In genomic region chr2:150761476-150761875, GRCm38 (mm10) we compare ENCODE assay signal across 22 mouse cellular contexts. TPM values are rescaled to one million over a fixed set of nuclear protein-coding genes. Genes with fewer than 3 reads are reported as not detected.
DNase-seq lines count a peak whose midpoint lies in the region; TF ChIP-seq lines count a peak whose summit lies in the region.
"Had no signal": no experiment of that assay in that cellular context is flagged by ENCODE, and none has a peak within 500 bp of the region (broad histone marks: within the 10 kb centered on the region; RNA-seq: fewer than 3 reads in every experiment).

No protein-coding gene starts in this region.

- no peak for TF ChIP-seq POLR2A in heart, adult 2 months (IDR thresholded peaks at IDR 0.05; ENCODE audit: insufficient read depth, low read depth, low read length)
- TF ChIP-seq POLR2A in liver, adult 2 months (IDR thresholded peaks at IDR 0.05; ENCODE audit: extremely low read depth, insufficient read depth, low read length), result no peak
- no peak for TF ChIP-seq POLR2A in ES-Bruce4 (IDR thresholded peaks at IDR 0.05; ENCODE audit: insufficient read depth, low read length)
- TF ChIP-seq POLR2A in brain, embryonic 14.5 days (IDR thresholded peaks at IDR 0.05; ENCODE audit: borderline replicate concordance, extremely low read depth, insufficient read depth, insufficient read length, poor library complexity, severe bottlenecking), result no peak

- H3K27ac ChIP-seq in heart, adult 2 months, result no peak overlapping the region
- H3K27ac ChIP-seq in liver, adult 2 months (replicated peaks; ENCODE audit: insufficient read depth, low read depth, low read length), result no peak overlapping the region
- H3K27ac ChIP-seq in ES-Bruce4 (ENCODE audit: insufficient read depth, low read length), result no peak overlapping the region
- H3K27ac ChIP-seq: embryonic facial prominence, embryonic 15.5 days; hindbrain, embryonic 15.5 days; limb, embryonic 10.5 days; macrophage; midbrain, embryonic 13.5 days had no signal

- TF ChIP-seq CTCF in heart, adult 2 months (IDR thresholded peaks at IDR 0.05), result 0 out of 2 replicates have a peak, but pooled peaks have one; percentile 7
- peak; percentile 20; the same call in 1 of the 2 replicates for TF ChIP-seq CTCF in liver, adult 2 months (IDR thresholded peaks at IDR 0.05; ENCODE audit: low read depth, low read length)
- peak; percentile 64 for TF ChIP-seq CTCF in ES-Bruce4 (IDR thresholded peaks at IDR 0.05; ENCODE audit: low read depth, low read length)
- TF ChIP-seq CTCF in brain, embryonic 14.5 days (IDR thresholded peaks at IDR 0.05; ENCODE audit: borderline replicate concordance, extremely low read depth, insufficient read depth, insufficient read length), result no peak

- H3K79me2 ChIP-seq in heart, adult 2 months (replicated peaks; ENCODE audit: control insufficient read depth, insufficient read depth, low read length), result no peaks in the 10 kb centered on the region
- no peaks in the 10 kb centered on the region for H3K79me2 ChIP-seq in liver, adult 2 months (ENCODE audit: control insufficient read depth, insufficient read depth, low read length)

- H3K27me3 ChIP-seq in heart, adult 2 months (ENCODE audit: control insufficient read depth, insufficient read depth, low read length), result no peaks in the 10 kb centered on the region
- no peaks in the 10 kb centered on the region for H3K27me3 ChIP-seq in liver, adult 2 months (ENCODE audit: control insufficient read depth, insufficient read depth, low read length)
- H3K27me3 ChIP-seq in ES-Bruce4 (ENCODE audit: control insufficient read depth, insufficient read depth, low read length, poor library complexity, severe bottlenecking), result no peaks in the 10 kb centered on the region
- H3K27me3 ChIP-seq: embryonic facial prominence, embryonic 15.5 days; hindbrain, embryonic 15.5 days; midbrain, embryonic 13.5 days had no signal

- H3K9ac ChIP-seq in heart, adult 2 months (ENCODE audit: low read depth, low read length), result no peak overlapping the region
- no peak overlapping the region for H3K9ac ChIP-seq in liver, adult 2 months (ENCODE audit: low read depth, low read length)
- H3K9ac ChIP-seq in ES-Bruce4 (ENCODE audit: low read depth, poor library complexity, severe bottlenecking), result no peak overlapping the region
- H3K9ac ChIP-seq: embryonic facial prominence, embryonic 15.5 days; hindbrain, embryonic 15.5 days; midbrain, embryonic 13.5 days had no signal

- WGBS in heart, adult 2 months, result 86% methylated on average over 7 of the region's 7 CpGs
- WGBS in liver, adult 2 months, result 89% methylated on average over 7 of the region's 7 CpGs

- H3K4me1 ChIP-seq in heart, adult 2 months (ENCODE audit: control insufficient read depth, insufficient read depth, low read length), result peaks cover 2% of the 10 kb centered on the region
- H3K4me1 ChIP-seq in liver, adult 2 months (ENCODE audit: control insufficient read depth, insufficient read depth, low read length), result no peaks in the 10 kb centered on the region
- H3K4me1 ChIP-seq in ES-Bruce4 (ENCODE audit: control insufficient read depth, insufficient read depth, low read length), result no peaks in the 10 kb centered on the region
- H3K4me1 ChIP-seq: embryonic facial prominence, embryonic 15.5 days; limb, embryonic 10.5 days; midbrain, embryonic 13.5 days had no signal

- DNase-seq in heart, adult 2 months, result no peak
- DNase-seq in heart, postnatal 14 days, result no peak
- no peak for DNase-seq in liver, adult 2 months (ENCODE audit: extremely low read depth, low read depth, low spot score)
- DNase-seq in liver, result no peak
- peak; percentile 16 for DNase-seq in brain, embryonic 14.5 days (ENCODE audit: low read depth)
- no peak for DNase-seq in right cerebral cortex, postnatal 10 days (ENCODE audit: low spot score in 2 of 2)
- DNase-seq in thymus, adult 18-20 months, result no peak
- DNase-seq: adrenal gland, adult 8-10 months; cerebellum, adult 9-10 months; embryo, embryonic 11 days; gastrocnemius, postnatal 25 days; heart, postnatal 10 days; kidney, adult 18-20 months; kidney, postnatal 4 days; retina, postnatal 1 day; thymus, adult 2 months had no signal

- H3K4me3 ChIP-seq in heart, adult 2 months, result no peak overlapping the region
- H3K4me3 ChIP-seq in liver, adult 2 months (ENCODE audit: insufficient read depth, low read depth, low read length), result no peak overlapping the region
- no peak overlapping the region for H3K4me3 ChIP-seq in ES-Bruce4 (ENCODE audit: low read depth, low read length)
- H3K4me3 ChIP-seq: embryonic facial prominence, embryonic 15.5 days; hindbrain, embryonic 15.5 days; limb, embryonic 10.5 days; midbrain, embryonic 13.5 days had no signal

- H3K36me3 ChIP-seq in heart, adult 2 months (ENCODE audit: control insufficient read depth, insufficient read depth, low read length), result no peaks in the 10 kb centered on the region
- H3K36me3 ChIP-seq in liver, adult 2 months (ENCODE audit: control insufficient read depth, insufficient read depth, low read length), result peaks cover 8% of the 10 kb centered on the region
- 0 out of 2 replicates have a peak, but pooled peaks cover 3% of the 10 kb centered on the region for H3K36me3 ChIP-seq in ES-Bruce4 (ENCODE audit: control insufficient read depth, insufficient read depth, low read length, poor library complexity, severe bottlenecking)

- no peaks in the 10 kb centered on the region for H3K9me3 ChIP-seq in ES-Bruce4 (replicated peaks; ENCODE audit: control insufficient read depth, insufficient read depth, low read length, poor library complexity, severe bottlenecking)
- H3K9me3 ChIP-seq: embryonic facial prominence, embryonic 15.5 days; hindbrain, embryonic 15.5 days; limb, embryonic 10.5 days; midbrain, embryonic 13.5 days had no signal

- TF ChIP-seq EP300 in heart, adult 2 months (IDR thresholded peaks at IDR 0.05; ENCODE audit: insufficient read depth, low read depth, low read length), result no peak
- TF ChIP-seq EP300 in ES-Bruce4 (IDR thresholded peaks at IDR 0.05; ENCODE audit: insufficient read depth, low read depth, low read length), result no peak

- intact Hi-C loops in heart, adult 2 months (cut with DNase I), result no loop called here
- intact Hi-C loops in heart, postnatal 14 days (cut with DNase I), result no loop called here

RNA-seq across cellular contexts. Expression of gene Entpd6, which starts 12.6 kb away (rescaled TPM):
- 10 to 100 TPM; 14.7 to 16.9 TPM for total RNA-seq in heart, adult 2 months (2021)
- polyA plus RNA-seq in heart, adult 2 months (2012; rRNA removed), result 24.4 and 34.4 TPM in 2 replicates
- total RNA-seq in heart, postnatal 14 days (2021), result 10 to 100 TPM; 13.3 to 15.0 TPM
- total RNA-seq in liver, adult 2 months (2014; rRNA removed), result 3.9 and 6.6 TPM in 2 replicates
- polyA plus RNA-seq in liver, adult 2 months (2012; rRNA removed), result 8.4 and 8.9 TPM in 2 replicates
- 28.1 and 29.6 TPM in 2 replicates for polyA plus RNA-seq in ES-Bruce4 (2011; ENCODE audit: insufficient read depth, insufficient read length, low read depth, missing spikeins)
- polyA plus RNA-seq in brain, embryonic 14.5 days (2012; rRNA removed), result 52.0 and 52.8 TPM in 2 replicates

RNA-seq across cellular contexts. Expression of gene Pygb, which starts 25.1 kb away (rescaled TPM):
- total RNA-seq in heart, adult 2 months (2021), result 100 to 1,000 TPM; 448 to 514 TPM
- polyA plus RNA-seq in heart, adult 2 months (2012; rRNA removed), result 343 and 518 TPM in 2 replicates
- 100 to 1,000 TPM; 413 to 424 TPM for total RNA-seq in heart, postnatal 14 days (2021)
- 4.8 and 6.0 TPM in 2 replicates for total RNA-seq in liver, adult 2 months (2014; rRNA removed)
- polyA plus RNA-seq in liver, adult 2 months (2012; rRNA removed), result 2.5 and 3.3 TPM in 2 replicates
- 39.5 and 45.4 TPM in 2 replicates for polyA plus RNA-seq in ES-Bruce4 (2011; ENCODE audit: insufficient read depth, insufficient read length, low read depth, missing spikeins)
- 56.6 and 75.8 TPM in 2 replicates for polyA plus RNA-seq in brain, embryonic 14.5 days (2012; rRNA removed)
